Mouse (Mus musculus): ENCODE measurements around the gene Nosip.

The Nosip gene

GRCm38 (mm10) chr7:45058607-45059571, 3.3 kb upstream of the Nosip start:
- no peak for DNase-seq (ENCODE audit: low spot score)

GRCm38 (mm10) chr7:45060632-45061122, 1.6 kb upstream of the Nosip start:
- no peak for DNase-seq (ENCODE audit: low spot score)

- peak; percentile 59 for DNase-seq (ENCODE audit: low spot score)
These were observed 625 bp upstream of the Nosip start for GRCm38 (mm10) chr7:45061532-45062075.

- no peak for DNase-seq (ENCODE audit: low spot score)
These were observed 5.2 kb downstream of the Nosip start for GRCm38 (mm10) chr7:45067190-45067999.

GRCm38 (mm10) chr7:45068000-45068318, 5.7 kb downstream of the Nosip start:
- DNase-seq (ENCODE audit: low spot score) = peak; percentile 46

- no peak for DNase-seq (ENCODE audit: low spot score)
These were observed 7.4 kb downstream of the Nosip start for GRCm38 (mm10) chr7:45069671-45070070.

- DNase-seq (ENCODE audit: low spot score) = no peak
These were observed 10.0 kb downstream of the Nosip start for GRCm38 (mm10) chr7:45072230-45072629.

GRCm38 (mm10) chr7:45073171-45073707, 11.0 kb downstream of the Nosip start:
- DNase-seq (ENCODE audit: low spot score) = no peak

GRCm38 (mm10) chr7:45073949-45074348, 11.7 kb downstream of the Nosip start:
- DNase-seq (ENCODE audit: low spot score) = no peak

GRCm38 (mm10) chr7:45075405-45075804, 13.2 kb downstream of the Nosip start:
- DNase-seq (ENCODE audit: low spot score) = no peak

- DNase-seq (ENCODE audit: low spot score) = no peak
These were observed 14.3 kb downstream of the Nosip start for GRCm38 (mm10) chr7:45076501-45076900.

GRCm38 (mm10) chr7:45077322-45077721, 15.1 kb downstream of the Nosip start:
- no peak for DNase-seq (ENCODE audit: low spot score)

GRCm38 (mm10) chr7:45077829-45078228, 15.6 kb downstream of the Nosip start:
- DNase-seq (ENCODE audit: low spot score) = no peak

- DNase-seq (ENCODE audit: low spot score) = peak; percentile 66
These were observed 16.3 kb downstream of the Nosip start for GRCm38 (mm10) chr7:45078513-45078912.

GRCm38 (mm10) chr7:45079856-45080255, 17.6 kb downstream of the Nosip start:
- peak; percentile 91 for DNase-seq (ENCODE audit: low spot score)

- DNase-seq (ENCODE audit: low spot score) = no peak
These were observed 18.8 kb downstream of the Nosip start for GRCm38 (mm10) chr7:45081016-45081415.

GRCm38 (mm10) chr7:45082401-45083299, 20.4 kb downstream of the Nosip start:
- no peak for DNase-seq (ENCODE audit: low spot score)

GRCm38 (mm10) chr7:45083300-45083890, 21.2 kb downstream of the Nosip start:
- DNase-seq (ENCODE audit: low spot score) = no peak

- no peak for DNase-seq (ENCODE audit: low spot score)
These were observed 23.9 kb downstream of the Nosip start for GRCm38 (mm10) chr7:45086084-45086483.

GRCm38 (mm10) chr7:45088597-45088996, 26.4 kb downstream of the Nosip start:
- DNase-seq (ENCODE audit: low spot score) = no peak
